Mouse (Mus musculus) embryonic facial prominence, embryonic 11.5 days (tissue): ENCODE data around the gene Tex264. TPM values are rescaled to one million over a fixed set of nuclear protein-coding genes. Genes with fewer than 3 reads are reported as not detected.
"Not testable (repeated sequence)": the region's sequence is repeated elsewhere in the genome, so short reads cannot be mapped to it uniquely, and the experiment has no call there.

ENCODE experiments used
- ATAC-seq: fragments of 200-750 bp; cut with Nextera tagmentation; replicated peaks from 2 replicates; pipeline ENCODE4 v1.8.0; 2017; ENCODE audit warnings: low read depth; ENCODE audit not compliant: insufficient number of reproducible peaks, low FRiP score, low TSS enrichment
- DNase-seq: peaks from one replicate; pipeline ENCODE4 v3.0.0-alpha.2; 2015; ENCODE audit warnings: low spot score
- H3K27ac ChIP-seq: fragments of 300-500 bp; sonication (generic); replicated peaks from 2 replicates; pipeline ENCODE4 v1.5.1; 2014; ENCODE audit warnings: mild to moderate bottlenecking, low read depth, low read length, control low read depth
- H3K27me3 ChIP-seq: fragments of 300-500 bp; sonication (generic); 2 replicates; pipeline ENCODE4 v1.6.1; 2014; ENCODE audit warnings: mild to moderate bottlenecking, low read length, moderate library complexity, mixed read lengths; ENCODE audit not compliant: control insufficient read depth, insufficient read depth
- H3K36me3 ChIP-seq: fragments of 300-500 bp; sonication (generic); replicated peaks from 2 replicates; pipeline ENCODE4 v1.6.1; 2014; ENCODE audit warnings: low read depth, mild to moderate bottlenecking, low read length, moderate library complexity, mixed read lengths; ENCODE audit not compliant: control insufficient read depth, insufficient read depth
- H3K4me1 ChIP-seq: fragments of 300-500 bp; sonication (generic); 2 replicates; pipeline ENCODE4 v1.6.1; 2014; ENCODE audit warnings: low read length, mixed read lengths; ENCODE audit not compliant: control insufficient read depth, insufficient read depth
- H3K4me2 ChIP-seq: fragments of 300-500 bp; sonication (generic); 2 replicates; pipeline ENCODE4 v1.6.1; 2014; ENCODE audit warnings: low read depth, mild to moderate bottlenecking, control low read depth, low read length, moderate library complexity
- H3K4me3 ChIP-seq: fragments of 300-500 bp; sonication (generic); 2 replicates; pipeline ENCODE4 v1.5.1; 2014; ENCODE audit warnings: low read depth, low read length, control low read depth
- H3K9ac ChIP-seq: fragments of 300-500 bp; sonication (generic); replicated peaks from 2 replicates; pipeline ENCODE4 v1.6.1; 2014; ENCODE audit warnings: mild to moderate bottlenecking, control low read depth, low read length
- H3K9me3 ChIP-seq: fragments of 300-500 bp; sonication (generic); replicated peaks from 2 replicates; pipeline ENCODE4 v1.6.1; 2016; ENCODE audit warnings: mild to moderate bottlenecking, low read length, inconsistent platforms, mixed read lengths; ENCODE audit not compliant: control insufficient read depth
- WGBS: fragments of 180-500 bp; shearing (Covaris S2); extraction: QIAGEN DNeasy Blood & Tissue Kit; methylation state at CpG from one replicate; pipeline ENCODE4 v1.1.7; 2014; 5-methylcytosine and 5-hydroxymethylcytosine counted together
- polyA plus RNA-seq: library from polyadenylated mRNA; unstranded; fragments of >200 nt; fragmentation: Nextera tagmentation; extraction: Ambion mirVana; gene quantifications from 2 replicates; pipeline ENCODE4 v1.2.1, GENCODE M21; 2014

Tex264 gene
- polyA plus RNA-seq, 1 experiment from 2014 or later: 32.1 TPM

DNA sequence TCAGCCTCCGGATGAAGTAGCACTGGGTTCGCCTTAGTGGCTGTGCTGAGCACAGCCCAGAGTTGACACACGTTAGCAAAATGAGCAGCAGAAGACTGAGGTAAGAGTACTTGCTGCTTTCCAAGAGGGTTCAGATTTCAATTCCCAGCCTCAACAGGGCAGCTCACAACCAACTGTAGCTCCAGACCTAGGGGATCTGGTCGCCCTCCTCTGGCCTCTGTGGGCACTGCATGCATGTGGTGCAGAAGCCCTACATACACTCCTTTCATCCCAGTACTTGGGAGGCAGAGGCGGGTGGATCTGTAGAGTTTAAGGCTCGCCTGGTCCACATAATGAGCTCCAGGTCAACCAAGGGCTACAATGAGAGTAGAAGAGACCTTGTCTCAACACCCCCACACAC lies 41.9 kb downstream of the Tex264 start:
- DNase-seq: no peak
- Histone ChIP-seq H3K9me3 (no peaks in the 10 kb centered on the region), H3K4me2 (no peak overlapping the region), H3K36me3 (no peaks in the 10 kb centered on the region), H3K4me3 (no peak overlapping the region), H3K4me1 (no peaks in the 10 kb centered on the region), H3K27ac (no peak overlapping the region), H3K9ac (no peak overlapping the region), H3K27me3 (no peaks in the 10 kb centered on the region)
- 67% methylated on average over 6 of the region's 6 CpGs for WGBS
- no peak; the same call in 1 of the 2 replicates for ATAC-seq

GRCm38 (mm10) chr9:106643128-106643527 lies 42.6 kb downstream of the Tex264 start:
- no peak overlapping the region for H3K4me3 ChIP-seq
- H3K27me3 ChIP-seq: no peaks in the 10 kb centered on the region
- WGBS: 30% methylated on average over 7 of the region's 7 CpGs
- no peak overlapping the region for H3K4me2 ChIP-seq
- H3K9me3 ChIP-seq: no peaks in the 10 kb centered on the region
- no peak overlapping the region for H3K9ac ChIP-seq
- no peaks in the 10 kb centered on the region for H3K36me3 ChIP-seq
- H3K4me1 ChIP-seq: no peaks in the 10 kb centered on the region
- DNase-seq: peak; percentile 78
- no peak; the same call in 1 of the 2 replicates for ATAC-seq
- no peak overlapping the region for H3K27ac ChIP-seq

DNA sequence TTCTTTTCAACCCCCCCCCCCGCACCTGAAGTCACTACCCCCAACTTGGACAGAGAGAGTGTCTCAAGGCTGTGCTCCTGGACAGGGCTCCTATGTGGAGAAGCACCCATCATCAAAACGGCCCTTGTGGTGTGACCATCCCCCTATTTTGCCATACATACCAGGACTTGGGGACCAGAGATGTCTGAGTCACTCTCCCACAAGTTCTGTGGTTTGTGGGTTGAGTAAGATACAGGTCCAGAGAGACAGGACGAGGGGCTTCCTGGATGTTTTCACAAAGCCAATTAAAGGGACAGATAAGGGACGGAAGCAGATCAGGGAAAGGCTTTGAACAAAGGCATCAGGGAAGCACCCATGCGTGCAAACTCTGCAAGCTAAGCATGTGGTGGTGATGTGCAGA lies 44.4 kb downstream of the Tex264 start:
- Histone ChIP-seq H3K9ac (no peak overlapping the region), H3K27ac (no peak overlapping the region), H3K4me2 (no peak overlapping the region), H3K36me3 (no peaks in the 10 kb centered on the region), H3K27me3 (no peaks in the 10 kb centered on the region), H3K9me3 (no peaks in the 10 kb centered on the region), H3K4me1 (no peaks in the 10 kb centered on the region), H3K4me3 (no peak overlapping the region)
- DNase-seq (no peak), ATAC-seq (no peak)
- WGBS: 64% methylated on average over 5 of the region's 5 CpGs

DNA sequence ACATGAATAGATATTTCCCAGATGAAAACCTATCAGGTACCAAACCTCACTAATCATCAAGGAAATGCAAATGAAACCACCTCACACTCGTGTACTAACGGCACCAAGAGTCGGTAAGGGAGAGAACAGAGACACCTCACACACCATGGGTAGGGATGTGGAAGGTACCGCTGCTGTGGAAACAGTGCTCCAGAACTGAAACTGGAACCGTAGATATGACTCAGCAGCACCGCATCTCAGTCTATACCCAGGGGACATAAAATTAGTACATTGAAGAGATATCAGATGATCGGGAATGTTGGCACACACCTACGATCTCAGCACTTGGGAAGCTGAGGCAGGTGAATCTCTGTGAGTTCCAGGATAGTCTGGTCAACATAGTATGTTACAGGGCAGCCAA lies 47.6 kb downstream of the Tex264 start:
- DNase-seq (no peak), ATAC-seq (no peak)
- Histone ChIP-seq H3K27ac (no peak overlapping the region), H3K4me3 (no peak overlapping the region), H3K9me3 (no peaks in the 10 kb centered on the region), H3K4me1 (no peaks in the 10 kb centered on the region), H3K36me3 (no peaks in the 10 kb centered on the region), H3K27me3 (no peaks in the 10 kb centered on the region), H3K4me2 (no peak overlapping the region), H3K9ac (no peak overlapping the region)
- whole genome bisulfite sequencing: 92% methylated on average over 8 of the region's 8 CpGs

- ATAC-seq: no peak
These were observed 53.5 kb downstream of the Tex264 start for GRCm38 (mm10) chr9:106632185-106632584.

DNA sequence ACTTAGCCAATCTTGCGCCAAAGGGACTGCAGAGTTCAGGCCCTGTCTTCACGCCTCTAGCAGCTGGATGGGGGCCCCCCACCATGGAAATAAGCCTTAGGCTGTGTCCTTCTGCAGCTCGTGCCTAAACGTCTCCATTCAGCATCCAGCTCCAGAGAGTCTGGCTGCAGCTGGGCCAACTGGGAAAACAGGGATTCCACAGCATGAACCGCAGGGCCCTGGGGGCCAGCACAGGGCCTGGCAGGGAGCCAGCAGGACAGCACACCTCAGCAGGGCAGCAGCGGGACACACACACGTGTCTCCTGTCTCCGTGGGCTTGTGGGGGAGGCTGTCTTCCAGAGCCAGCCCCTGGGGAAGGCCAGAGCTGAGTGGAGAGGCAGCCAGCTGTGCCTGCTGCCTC lies 57.9 kb downstream of the Tex264 start:
- H3K4me2 ChIP-seq, H3K4me1 ChIP-seq, DNase-seq, H3K9ac ChIP-seq, H3K27me3 ChIP-seq, ATAC-seq, H3K9me3 ChIP-seq, H3K36me3 ChIP-seq, H3K27ac ChIP-seq, H3K4me3 ChIP-seq: not testable (repeated sequence)
- WGBS: 22% methylated on average over 7 of the region's 8 CpGs

More at GRCm38 (mm10) chr9:106632185-106632584, 53.5 kb downstream of the Tex264 start:
- Histone ChIP-seq H3K4me3 (no peak overlapping the region), H3K4me1 (no peaks in the 10 kb centered on the region), H3K4me2 (no peak overlapping the region), H3K36me3 (no peaks in the 10 kb centered on the region), H3K27me3 (no peaks in the 10 kb centered on the region), H3K9me3 (no peaks in the 10 kb centered on the region), H3K27ac (no peak overlapping the region), H3K9ac (no peak overlapping the region)
- no peak for DNase-seq
- WGBS: 66% methylated on average over 5 of the region's 5 CpGs

DNA sequence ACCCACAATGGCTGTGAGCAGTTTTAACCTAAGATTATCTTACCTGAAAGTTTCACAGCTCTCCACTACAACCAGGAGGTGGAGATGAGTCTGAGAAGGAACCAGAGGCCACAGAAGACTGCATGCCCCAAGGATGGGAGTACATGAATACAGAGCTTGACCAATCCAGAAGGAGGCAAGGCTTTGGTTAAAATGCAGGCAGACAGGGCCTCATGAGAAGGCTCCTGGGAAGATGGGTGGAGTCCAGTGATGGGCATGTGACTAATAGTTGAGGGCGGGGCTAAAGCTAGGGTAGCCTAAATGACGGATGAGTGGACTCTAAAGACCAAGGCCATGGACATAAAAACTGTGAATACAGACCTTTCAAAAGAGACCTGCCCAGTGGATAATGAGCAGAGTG lies 59.4 kb downstream of the Tex264 start, which contains the start of gene Iqcf6:
Gene Iqcf6 (plus strand): TSS at position 301 of the 400 bp plus-strand sequence.
- Histone ChIP-seq H3K27me3 (no peaks in the 10 kb centered on the region), H3K4me1 (no peaks in the 10 kb centered on the region), H3K4me2 (no peak within 1 kb of the TSS), H3K9ac (no peak within 1 kb of the TSS), H3K4me3 (no peak within 1 kb of the TSS), H3K36me3 (no peaks in the 10 kb centered on the region), H3K27ac (no peak within 1 kb of the TSS), H3K9me3 (no peaks in the 10 kb centered on the region)
- DNase-seq (no peak), ATAC-seq (no peak)
- 68% methylated on average over 2 of the region's 2 CpGs for WGBS

GRCm38 (mm10) chr9:106617496-106617895 lies 68.2 kb downstream of the Tex264 start:
- 92% methylated on average over 3 of the region's 3 CpGs for WGBS
- Histone ChIP-seq H3K9me3 (no peaks in the 10 kb centered on the region), H3K27me3 (no peaks in the 10 kb centered on the region), H3K4me1 (no peaks in the 10 kb centered on the region), H3K27ac (no peak overlapping the region), H3K4me2 (no peak overlapping the region), H3K4me3 (no peak overlapping the region), H3K36me3 (no peaks in the 10 kb centered on the region), H3K9ac (no peak overlapping the region)
- DNase-seq (no peak), ATAC-seq (no peak)
